Mouse (Mus musculus) megakaryocyte, embryonic 14.5 days (primary cell): Measurements from ENCODE around the gene Etfbkmt.

Experiments
- FLI1 ChIP-seq: IDR thresholded peaks from 2 replicates; pipeline ENCODE4 v1.6.1; 2012; ENCODE audit warnings: low read length, inconsistent platforms, mixed read lengths
- GATA1 ChIP-seq: IDR thresholded peaks from 3 replicates; pipeline ENCODE4 v1.6.1; 2012; ENCODE audit warnings: mixed read lengths, low read length, inconsistent platforms, borderline replicate concordance

- TF ChIP-seq GATA1 (no peak), FLI1 (no peak)
Observed at GRCm38 (mm10) chr6:149094555-149094954, 45.1 kb upstream of the Etfbkmt start.
